Mouse (Mus musculus): ENCODE measurements around the gene Olfr1140.

DNA sequence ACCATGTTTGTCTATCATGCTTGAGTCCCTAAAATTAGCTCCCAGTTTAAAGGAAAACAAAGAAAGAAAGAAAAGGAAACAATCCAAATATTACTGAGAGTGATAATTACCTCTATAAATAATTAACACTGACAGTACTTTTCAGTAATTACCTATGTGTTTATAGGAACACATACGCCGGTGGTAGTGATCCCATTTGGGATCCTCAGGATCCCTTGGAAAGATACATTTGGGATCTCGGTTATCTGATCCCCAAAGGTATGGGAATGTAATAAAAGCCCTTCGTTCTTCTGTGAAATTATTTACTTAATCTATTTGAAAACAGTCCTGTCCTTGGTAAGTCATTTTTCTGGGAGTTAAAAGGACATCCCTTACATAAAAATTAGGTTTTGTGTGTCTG is 35.6 kb downstream of the Olfr1140 start, which contains the start of gene Olfr152:
- TF ChIP-seq POLR2A (IDR thresholded peaks at IDR 0.05; ENCODE audit: extremely low read depth, insufficient read depth, low read length) (no peak), CTCF (IDR thresholded peaks at IDR 0.05; ENCODE audit: extremely low read depth, insufficient read depth, low read length) (no peak)
